Mouse (Mus musculus) c-Kit-negative CD71-positive TER-119-positive erythroid progenitor cells, embryonic 14.5 days (primary cell): ENCODE results near the gene Limd2.

Source experiments
- DNase-seq: peaks from one replicate; pipeline ENCODE4 v3.0.0-alpha.2; 2013; ENCODE audit warnings: low read depth, low spot score

The Limd2 gene

GRCm38 (mm10) chr11:106173228-106173627 is 12.6 kb upstream of the Limd2 start:
- no peak for DNase-seq

GRCm38 (mm10) chr11:106170807-106171206 is 10.1 kb upstream of the Limd2 start:
- DNase-seq, result no peak

- DNase-seq, result no peak
Observed at GRCm38 (mm10) chr11:106167435-106167834, 6.8 kb upstream of the Limd2 start.

GRCm38 (mm10) chr11:106164601-106165180 is 4.0 kb upstream of the Limd2 start:
- no peak for DNase-seq

- no peak for DNase-seq
Observed at GRCm38 (mm10) chr11:106163546-106163945, 2.9 kb upstream of the Limd2 start.

GRCm38 (mm10) chr11:106162237-106162636 is 1.6 kb upstream of the Limd2 start:
- no peak for DNase-seq

- no peak for DNase-seq
Observed at GRCm38 (mm10) chr11:106159921-106160840, 479 bp downstream of the Limd2 start.

GRCm38 (mm10) chr11:106159216-106159920 is 1.3 kb downstream of the Limd2 start:
- DNase-seq, result no peak

- DNase-seq, result no peak
Observed at GRCm38 (mm10) chr11:106158930-106159215, 1.8 kb downstream of the Limd2 start.

- DNase-seq, result no peak
Observed at GRCm38 (mm10) chr11:106158081-106158929, 2.4 kb downstream of the Limd2 start.

GRCm38 (mm10) chr11:106157154-106157553 is 3.5 kb downstream of the Limd2 start:
- DNase-seq, result no peak

GRCm38 (mm10) chr11:106156257-106156656 is 4.4 kb downstream of the Limd2 start:
- DNase-seq, result no peak

- no peak for DNase-seq
Observed at GRCm38 (mm10) chr11:106155761-106156160, 4.9 kb downstream of the Limd2 start.

- DNase-seq, result no peak
Observed at GRCm38 (mm10) chr11:106154770-106155169, 5.9 kb downstream of the Limd2 start.

GRCm38 (mm10) chr11:106154091-106154490 is 6.6 kb downstream of the Limd2 start:
- DNase-seq, result no peak

- DNase-seq, result no peak
Observed at GRCm38 (mm10) chr11:106152132-106152531, 8.5 kb downstream of the Limd2 start.

GRCm38 (mm10) chr11:106151219-106151618 is 9.4 kb downstream of the Limd2 start:
- DNase-seq, result no peak

GRCm38 (mm10) chr11:106134580-106135528 is 25.8 kb downstream of the Limd2 start:
- DNase-seq, result no peak

- no peak for DNase-seq
Observed at GRCm38 (mm10) chr11:106132516-106132915, 28.1 kb downstream of the Limd2 start.

- DNase-seq, result no peak
Observed at GRCm38 (mm10) chr11:106129477-106129876, 31.2 kb downstream of the Limd2 start.
